Mouse (Mus musculus): ENCODE measurements around the gene Plac8.

- TF ChIP-seq CTCF (IDR thresholded peaks at IDR 0.05; ENCODE audit: low read depth, low read length) (no peak), POLR2A (IDR thresholded peaks at IDR 0.05; ENCODE audit: extremely low read depth, insufficient read depth, low read length) (no peak)
These were observed 13.3 kb downstream of the Plac8 start for GRCm38 (mm10) chr5:100558783-100559182.
